Mouse (Mus musculus) cortical plate, adult 2 months (tissue): Measurements from ENCODE around the gene Gm156.
"Not testable (repeated sequence)": the region's sequence is repeated elsewhere in the genome, so short reads cannot be mapped to it uniquely, and the experiment has no call there.

Experiments
- CTCF ChIP-seq: fragments of 200-500 bp; IDR thresholded peaks from 2 replicates; pipeline ENCODE4 v1.5.1; 2011; ENCODE audit warnings: mild to moderate bottlenecking, control low read depth, low read length; ENCODE audit not compliant: insufficient read depth; ENCODE audit errors: extremely low read depth
- POLR2A ChIP-seq: fragments of 200-500 bp; IDR thresholded peaks from 2 replicates; pipeline ENCODE4 v1.6.1; 2011; ENCODE audit warnings: mild to moderate bottlenecking, low read length, control low read depth; ENCODE audit not compliant: insufficient read depth; ENCODE audit errors: extremely low read depth

GRCm38 (mm10) chr6:129784170-129784569 is at the start of gene Gm156:
- not testable (repeated sequence) for TF ChIP-seq POLR2A, CTCF
